Mouse (Mus musculus) kidney, adult 18-20 months (tissue): ENCODE data around the gene Amn.
A peak's percentile ranks its signal among the peaks of the same experiment; 100 is the strongest.

ENCODE experiments used
- DNase-seq: peaks from one replicate; pipeline ENCODE4 v3.0.0; 2021

The Amn gene

GRCm38 (mm10) chr12:111271406-111271805 lies 511 bp downstream of the Amn start:
- DNase-seq = no peak

DNA sequence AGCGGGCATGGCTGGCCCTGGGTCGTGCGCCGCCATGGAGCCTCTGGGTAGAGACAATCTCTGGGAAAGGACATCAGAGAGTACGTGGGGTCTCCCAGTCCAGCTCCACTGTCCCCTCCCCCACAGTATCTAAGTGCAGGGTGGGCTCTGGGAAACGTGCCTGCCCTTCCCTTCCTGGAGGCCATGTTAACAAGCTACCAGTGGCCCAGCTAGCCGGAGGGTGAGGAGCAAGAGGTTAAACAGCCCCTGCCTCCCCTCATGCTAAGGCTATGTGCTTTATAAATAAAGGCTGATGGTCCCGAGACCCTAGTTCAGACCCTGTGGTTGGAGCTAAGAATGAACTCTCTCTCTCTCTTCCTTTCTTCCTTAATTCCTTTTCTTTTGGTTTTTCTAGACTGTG lies 1.1 kb downstream of the Amn start:
- no peak for DNase-seq

- peak; percentile 88 for DNase-seq
These were observed 1.5 kb downstream of the Amn start for GRCm38 (mm10) chr12:111272420-111272819.

DNA sequence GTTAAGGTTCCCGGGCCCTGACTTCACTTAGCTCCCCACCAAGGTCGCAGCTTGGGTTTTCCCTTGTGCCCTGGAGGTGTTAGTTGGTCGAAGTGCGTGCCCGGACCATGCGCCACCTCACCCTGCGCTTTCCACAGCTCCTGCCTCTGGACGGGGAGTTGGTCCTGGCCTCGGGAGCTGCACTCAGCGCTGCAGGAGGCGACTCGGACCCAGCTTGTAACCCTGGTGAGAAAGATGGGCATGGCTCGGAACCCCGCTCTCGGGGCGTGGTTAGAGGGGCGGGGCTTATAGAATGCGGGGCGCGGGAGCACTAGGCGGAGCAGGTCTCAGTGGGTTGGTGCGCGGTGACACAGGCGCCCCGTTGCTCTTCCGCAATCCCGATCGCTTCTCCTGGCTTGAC lies 3.1 kb downstream of the Amn start:
- DNase-seq = no peak

GRCm38 (mm10) chr12:111274447-111275149 lies 3.7 kb downstream of the Amn start:
- no peak for DNase-seq

GRCm38 (mm10) chr12:111275150-111275841 lies 4.4 kb downstream of the Amn start:
- no peak for DNase-seq

GRCm38 (mm10) chr12:111276371-111276770 lies 5.5 kb downstream of the Amn start:
- DNase-seq = peak; percentile 23

GRCm38 (mm10) chr12:111283573-111283972 lies 12.7 kb downstream of the Amn start:
- DNase-seq = no peak

DNA sequence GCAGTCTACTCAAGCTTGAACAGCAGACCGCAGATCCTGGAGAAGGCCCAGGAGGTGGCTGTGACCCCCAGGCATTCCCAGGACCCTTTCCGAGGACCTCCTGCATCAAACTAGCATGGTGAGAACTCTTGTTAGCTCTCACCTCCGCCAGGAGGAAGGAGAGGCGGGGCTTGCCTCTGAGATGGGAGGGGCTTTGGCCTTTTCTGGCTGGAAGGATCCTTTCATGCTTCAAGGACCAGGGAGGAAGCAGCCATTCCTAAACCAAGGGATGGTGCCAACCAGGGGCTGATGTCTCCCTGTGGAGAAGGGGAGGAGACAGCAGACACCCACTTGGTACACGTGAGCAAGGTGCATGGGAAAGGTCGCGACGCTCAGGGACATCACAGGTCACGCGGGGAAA lies 13.6 kb downstream of the Amn start:
- DNase-seq = no peak

GRCm38 (mm10) chr12:111293025-111293424 lies 22.1 kb downstream of the Amn start:
- no peak for DNase-seq

GRCm38 (mm10) chr12:111301322-111302017 lies 30.6 kb downstream of the Amn start:
- DNase-seq = no peak

DNA sequence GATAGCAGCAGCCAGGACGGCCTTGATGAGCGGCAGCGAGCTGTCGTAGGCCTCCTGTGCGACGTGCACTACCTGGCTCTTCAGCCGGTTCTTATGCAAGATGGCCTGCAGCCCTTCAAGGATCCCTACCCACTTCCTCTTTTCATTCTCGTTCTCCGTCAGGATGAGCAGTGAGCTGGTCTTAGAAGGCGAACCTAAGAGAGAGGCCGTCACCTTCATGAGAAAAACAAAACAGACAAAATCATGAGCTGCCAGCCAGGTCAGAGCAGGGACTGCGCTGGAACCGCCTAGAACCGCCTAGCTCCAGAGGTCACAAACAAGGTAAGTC lies 31.1 kb downstream of the Amn start:
- DNase-seq = no peak

DNA sequence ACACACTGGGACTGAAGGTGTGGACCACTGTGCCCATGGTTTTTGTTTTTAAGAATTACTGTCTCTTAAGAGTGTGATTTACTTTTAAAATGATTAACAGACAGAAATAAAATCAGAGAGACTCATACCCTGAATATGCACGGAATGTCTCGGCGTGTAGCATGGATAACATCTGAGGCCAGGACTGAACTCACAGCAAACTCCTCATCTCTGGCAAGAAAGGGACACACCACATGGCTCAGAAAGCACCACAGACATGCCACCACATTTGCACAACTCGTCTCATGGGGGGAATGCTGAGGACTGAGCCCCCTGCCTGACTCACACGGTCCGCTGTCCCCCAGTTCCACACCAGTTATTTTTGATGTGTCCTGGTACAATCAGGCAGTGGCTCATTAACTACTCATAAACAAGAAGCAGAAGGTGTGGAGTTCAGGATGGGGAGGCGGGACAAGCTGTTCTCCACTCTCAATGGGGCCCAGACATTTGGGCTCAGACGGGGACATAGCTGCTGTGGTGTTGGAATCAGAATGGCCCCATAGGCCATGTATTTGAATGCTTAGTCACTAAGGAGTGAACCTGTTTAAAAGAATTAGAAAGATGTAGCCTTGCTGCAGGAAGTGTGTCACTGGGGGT lies 32.9 kb downstream of the Amn start:
- DNase-seq = no peak

DNA sequence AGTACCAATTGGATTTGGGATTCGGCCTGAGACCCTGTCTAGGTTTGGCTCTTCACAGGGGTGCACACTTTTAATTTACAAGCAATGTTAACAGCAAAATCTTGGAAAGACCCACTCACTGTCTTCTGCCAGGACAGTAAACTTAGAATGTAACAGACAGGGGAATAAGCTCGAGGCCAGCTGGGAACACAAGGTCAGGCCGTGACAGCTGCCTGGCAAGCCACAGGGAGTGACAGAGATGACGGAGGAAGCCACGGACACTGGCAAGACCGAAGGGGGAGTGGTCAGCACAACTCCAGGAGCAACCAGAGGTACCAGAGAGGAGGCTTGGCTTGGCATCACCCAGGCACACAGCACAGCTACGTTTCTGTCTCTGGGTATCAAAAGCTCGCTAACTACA lies 35.9 kb downstream of the Amn start:
- DNase-seq = no peak

- no peak for DNase-seq
These were observed 38.4 kb downstream of the Amn start for GRCm38 (mm10) chr12:111309256-111309655.

DNA sequence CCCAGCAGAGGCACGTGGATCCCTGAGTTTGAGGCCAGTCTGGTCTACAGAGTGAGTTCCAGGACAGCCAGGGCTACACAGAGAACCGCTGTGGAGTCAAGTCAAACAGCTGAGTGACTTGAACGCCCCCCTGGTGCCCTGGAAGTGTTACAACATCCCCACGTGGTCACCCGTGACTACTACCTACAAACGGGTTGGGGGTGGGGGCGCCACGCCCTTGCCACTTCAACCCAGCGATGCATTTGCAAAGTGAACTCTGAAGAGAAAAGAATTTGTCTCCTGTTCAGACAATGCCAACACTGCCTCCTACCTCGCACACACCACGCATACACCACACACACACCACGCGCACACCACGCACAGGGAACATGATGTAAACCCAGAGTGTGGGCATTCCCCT lies 39.0 kb downstream of the Amn start:
- DNase-seq = no peak

DNA sequence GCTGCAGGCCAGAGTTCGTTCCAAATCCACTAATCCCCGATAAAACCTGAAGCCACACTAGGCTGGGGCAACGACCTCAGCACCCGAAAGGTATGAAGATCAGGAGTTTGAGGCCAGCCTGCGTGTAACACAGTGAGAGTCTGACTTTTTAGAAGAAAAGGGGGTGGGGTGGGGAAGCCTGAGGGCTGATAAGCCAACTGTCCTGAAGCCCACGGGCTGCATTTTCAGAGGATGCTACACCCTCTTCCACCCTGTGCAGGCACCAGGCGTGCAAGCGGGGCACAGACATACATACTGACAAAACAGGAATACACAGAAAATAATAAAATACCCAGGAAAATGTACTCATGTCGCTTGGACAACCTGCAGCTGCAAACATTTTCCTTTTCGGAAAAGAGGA lies 40.9 kb downstream of the Amn start:
- DNase-seq = no peak

- DNase-seq = no peak
These were observed 43.4 kb downstream of the Amn start for GRCm38 (mm10) chr12:111314273-111314672.

DNA sequence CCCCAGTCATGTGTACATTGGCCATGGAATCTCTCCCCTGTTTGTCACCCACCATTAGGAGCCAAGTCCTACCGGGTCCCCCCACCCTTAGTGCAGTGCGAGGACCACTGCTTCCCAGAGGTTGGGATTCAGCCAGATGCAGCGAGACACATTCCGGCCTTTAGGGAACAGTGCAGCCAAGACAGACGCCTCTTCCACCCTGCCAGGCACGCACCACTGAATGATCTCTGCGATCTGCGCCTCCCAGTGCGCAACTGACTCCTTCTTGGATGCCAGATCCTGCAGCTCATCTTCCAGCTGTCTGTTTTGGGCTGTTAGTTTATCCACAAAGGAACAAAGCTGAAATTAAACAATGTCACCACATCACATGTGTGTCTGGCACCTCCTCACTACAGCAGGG lies 46.8 kb downstream of the Amn start:
- no peak for DNase-seq

- DNase-seq = no peak
These were observed 49.7 kb downstream of the Amn start for GRCm38 (mm10) chr12:111320549-111320948.

GRCm38 (mm10) chr12:111321832-111322231 lies 50.9 kb downstream of the Amn start:
- DNase-seq = peak; percentile 36

DNA sequence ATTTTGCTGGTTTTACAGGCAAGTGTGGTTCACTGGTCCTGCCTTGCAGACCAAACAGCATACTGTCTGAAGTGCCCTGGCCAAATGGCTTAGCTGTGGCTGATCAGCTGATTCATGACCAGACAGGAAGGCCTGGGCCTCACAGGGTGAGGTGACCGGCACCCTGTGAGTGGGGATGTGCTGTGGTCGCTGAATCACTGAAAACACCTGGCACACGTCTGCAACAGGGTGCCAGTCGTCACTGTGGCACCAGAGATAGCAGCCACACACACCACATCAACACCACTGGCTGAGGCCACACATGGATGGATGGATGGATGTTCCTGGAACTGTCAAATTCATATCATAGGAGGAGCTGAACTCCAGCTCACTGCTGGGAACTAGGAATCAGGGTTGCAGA lies 52.5 kb downstream of the Amn start:
- no peak for DNase-seq

DNA sequence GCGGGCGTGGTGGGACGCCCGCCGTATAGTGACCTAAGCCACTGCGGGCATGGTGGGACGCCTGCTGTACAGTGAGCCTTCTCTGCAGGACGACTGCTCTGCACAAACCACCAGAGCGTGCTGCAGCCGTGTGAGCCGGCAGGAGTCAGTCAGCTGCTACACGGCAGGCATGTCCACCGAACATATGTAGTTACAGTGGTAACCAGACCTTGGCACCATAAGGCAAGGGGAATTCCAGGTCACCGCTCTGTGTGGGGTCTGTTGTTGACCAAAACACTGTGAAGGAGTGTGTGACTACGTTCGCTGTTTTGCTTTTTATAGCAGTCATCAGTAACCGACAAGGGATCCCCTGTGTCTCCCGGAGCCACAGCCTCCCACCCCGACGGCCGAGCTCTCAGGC lies 53.6 kb downstream of the Amn start:
- no peak for DNase-seq

GRCm38 (mm10) chr12:111324949-111325348 lies 54.1 kb downstream of the Amn start:
- no peak for DNase-seq
